Mouse (Mus musculus): ENCODE data around the gene Tead1. TPM values are rescaled to one million over a fixed set of nuclear protein-coding genes. Genes with fewer than 3 reads are reported as not detected.

Gene Tead1
- polyA plus RNA-seq, 1 experiment, result 4.4 TPM

- H3K4me1 ChIP-seq (replicated peaks; ENCODE audit: control insufficient read depth, insufficient read depth, low read length), result no peaks in the 10 kb centered on the region
- no peaks in the 10 kb centered on the region for H3K36me3 ChIP-seq (ENCODE audit: control insufficient read depth, insufficient read depth, low read length)
- H3K27me3 ChIP-seq (ENCODE audit: control insufficient read depth, insufficient read depth, low read length), result no peaks in the 10 kb centered on the region
- 67% methylated on average over 3 of the region's 3 CpGs for WGBS
- H3K27ac ChIP-seq (ENCODE audit: control insufficient read depth, insufficient read depth, low read length), result no peak overlapping the region
- no peak for TF ChIP-seq POLR2A (IDR thresholded peaks at IDR 0.05; ENCODE audit: control insufficient read depth, extremely low read depth, insufficient read depth, low read length, poor library complexity)
- TF ChIP-seq CTCF (IDR thresholded peaks at IDR 0.05; ENCODE audit: borderline replicate concordance, control insufficient read depth, extremely low read depth, insufficient read depth, low read length, poor library complexity), result no peak
- DNase-seq, result no peak
- H3K4me3 ChIP-seq (ENCODE audit: control insufficient read depth, insufficient read depth, low read length), result no peak overlapping the region
Observed at GRCm38 (mm10) chr7:112912969-112913368, 233.9 kb downstream of the Tead1 start.

GRCm38 (mm10) chr7:112915571-112915970 is 236.5 kb downstream of the Tead1 start:
- WGBS, result 90% methylated on average over 4 of the region's 4 CpGs
- no peak overlapping the region for H3K4me3 ChIP-seq (ENCODE audit: control insufficient read depth, insufficient read depth, low read length)
- H3K36me3 ChIP-seq (ENCODE audit: control insufficient read depth, insufficient read depth, low read length), result no peaks in the 10 kb centered on the region
- no peaks in the 10 kb centered on the region for H3K27me3 ChIP-seq (ENCODE audit: control insufficient read depth, insufficient read depth, low read length)
- no peak for DNase-seq
- TF ChIP-seq CTCF (IDR thresholded peaks at IDR 0.05; ENCODE audit: borderline replicate concordance, control insufficient read depth, extremely low read depth, insufficient read depth, low read length, poor library complexity) (no peak), POLR2A (IDR thresholded peaks at IDR 0.05; ENCODE audit: control insufficient read depth, extremely low read depth, insufficient read depth, low read length, poor library complexity) (no peak)
- H3K27ac ChIP-seq (ENCODE audit: control insufficient read depth, insufficient read depth, low read length), result no peak overlapping the region
- no peaks in the 10 kb centered on the region; the same call in 1 of the 2 replicates for H3K4me1 ChIP-seq (replicated peaks; ENCODE audit: control insufficient read depth, insufficient read depth, low read length)

GRCm38 (mm10) chr7:112917613-112918278 is 238.6 kb downstream of the Tead1 start:
- no peak for DNase-seq
- 60% methylated on average over 10 of the region's 10 CpGs for WGBS
- Histone ChIP-seq H3K36me3 (ENCODE audit: control insufficient read depth, insufficient read depth, low read length) (no peaks in the 10 kb centered on the region), H3K27me3 (ENCODE audit: control insufficient read depth, insufficient read depth, low read length) (no peaks in the 10 kb centered on the region), H3K27ac (ENCODE audit: control insufficient read depth, insufficient read depth, low read length) (no peak overlapping the region), H3K4me1 (replicated peaks; ENCODE audit: control insufficient read depth, insufficient read depth, low read length) (no peaks in the 10 kb centered on the region; the same call in 1 of the 2 replicates), H3K4me3 (ENCODE audit: control insufficient read depth, insufficient read depth, low read length) (no peak overlapping the region)
- TF ChIP-seq POLR2A (IDR thresholded peaks at IDR 0.05; ENCODE audit: control insufficient read depth, extremely low read depth, insufficient read depth, low read length, poor library complexity) (no peak), CTCF (IDR thresholded peaks at IDR 0.05; ENCODE audit: borderline replicate concordance, control insufficient read depth, extremely low read depth, insufficient read depth, low read length, poor library complexity) (no peak)

GRCm38 (mm10) chr7:112918279-112918991 is 239.3 kb downstream of the Tead1 start:
- Histone ChIP-seq H3K27ac (ENCODE audit: control insufficient read depth, insufficient read depth, low read length) (no peak overlapping the region), H3K4me3 (ENCODE audit: control insufficient read depth, insufficient read depth, low read length) (no peak overlapping the region), H3K36me3 (ENCODE audit: control insufficient read depth, insufficient read depth, low read length) (no peaks in the 10 kb centered on the region), H3K4me1 (replicated peaks; ENCODE audit: control insufficient read depth, insufficient read depth, low read length) (no peaks in the 10 kb centered on the region; the same call in 1 of the 2 replicates), H3K27me3 (ENCODE audit: control insufficient read depth, insufficient read depth, low read length) (no peaks in the 10 kb centered on the region)
- WGBS, result 66% methylated on average over 22 of the region's 22 CpGs
- TF ChIP-seq CTCF (IDR thresholded peaks at IDR 0.05; ENCODE audit: borderline replicate concordance, control insufficient read depth, extremely low read depth, insufficient read depth, low read length, poor library complexity) (no peak), POLR2A (IDR thresholded peaks at IDR 0.05; ENCODE audit: control insufficient read depth, extremely low read depth, insufficient read depth, low read length, poor library complexity) (no peak)
- no peak for DNase-seq

- peak; percentile 8 for DNase-seq
- Histone ChIP-seq H3K27ac (ENCODE audit: control insufficient read depth, insufficient read depth, low read length) (no peak overlapping the region), H3K36me3 (ENCODE audit: control insufficient read depth, insufficient read depth, low read length) (no peaks in the 10 kb centered on the region), H3K4me3 (ENCODE audit: control insufficient read depth, insufficient read depth, low read length) (no peak overlapping the region), H3K4me1 (replicated peaks; ENCODE audit: control insufficient read depth, insufficient read depth, low read length) (no peaks in the 10 kb centered on the region; the same call in 1 of the 2 replicates), H3K27me3 (ENCODE audit: control insufficient read depth, insufficient read depth, low read length) (no peaks in the 10 kb centered on the region)
- TF ChIP-seq CTCF (IDR thresholded peaks at IDR 0.05; ENCODE audit: borderline replicate concordance, control insufficient read depth, extremely low read depth, insufficient read depth, low read length, poor library complexity) (no peak), POLR2A (IDR thresholded peaks at IDR 0.05; ENCODE audit: control insufficient read depth, extremely low read depth, insufficient read depth, low read length, poor library complexity) (no peak)
- 1% methylated on average over 4 of the region's 4 CpGs for WGBS
Observed at GRCm38 (mm10) chr7:112919845-112920244, 240.7 kb downstream of the Tead1 start.

GRCm38 (mm10) chr7:112922801-112923200 is 243.7 kb downstream of the Tead1 start:
- TF ChIP-seq POLR2A (IDR thresholded peaks at IDR 0.05; ENCODE audit: control insufficient read depth, extremely low read depth, insufficient read depth, low read length, poor library complexity), result no peak
- TF ChIP-seq CTCF (IDR thresholded peaks at IDR 0.05; ENCODE audit: borderline replicate concordance, control insufficient read depth, extremely low read depth, insufficient read depth, low read length, poor library complexity), result no peak
- DNase-seq, result no peak
- no peaks in the 10 kb centered on the region for H3K27me3 ChIP-seq (ENCODE audit: control insufficient read depth, insufficient read depth, low read length)
- H3K4me3 ChIP-seq (ENCODE audit: control insufficient read depth, insufficient read depth, low read length), result no peak overlapping the region
- no peaks in the 10 kb centered on the region; the same call in 1 of the 2 replicates for H3K4me1 ChIP-seq (replicated peaks; ENCODE audit: control insufficient read depth, insufficient read depth, low read length)
- H3K36me3 ChIP-seq (ENCODE audit: control insufficient read depth, insufficient read depth, low read length), result no peaks in the 10 kb centered on the region
- H3K27ac ChIP-seq (ENCODE audit: control insufficient read depth, insufficient read depth, low read length), result no peak overlapping the region
- 66% methylated on average over 4 of the region's 4 CpGs for WGBS
